Mouse (Mus musculus): ENCODE measurements around the gene Enox1.

Enox1 gene

DNA sequence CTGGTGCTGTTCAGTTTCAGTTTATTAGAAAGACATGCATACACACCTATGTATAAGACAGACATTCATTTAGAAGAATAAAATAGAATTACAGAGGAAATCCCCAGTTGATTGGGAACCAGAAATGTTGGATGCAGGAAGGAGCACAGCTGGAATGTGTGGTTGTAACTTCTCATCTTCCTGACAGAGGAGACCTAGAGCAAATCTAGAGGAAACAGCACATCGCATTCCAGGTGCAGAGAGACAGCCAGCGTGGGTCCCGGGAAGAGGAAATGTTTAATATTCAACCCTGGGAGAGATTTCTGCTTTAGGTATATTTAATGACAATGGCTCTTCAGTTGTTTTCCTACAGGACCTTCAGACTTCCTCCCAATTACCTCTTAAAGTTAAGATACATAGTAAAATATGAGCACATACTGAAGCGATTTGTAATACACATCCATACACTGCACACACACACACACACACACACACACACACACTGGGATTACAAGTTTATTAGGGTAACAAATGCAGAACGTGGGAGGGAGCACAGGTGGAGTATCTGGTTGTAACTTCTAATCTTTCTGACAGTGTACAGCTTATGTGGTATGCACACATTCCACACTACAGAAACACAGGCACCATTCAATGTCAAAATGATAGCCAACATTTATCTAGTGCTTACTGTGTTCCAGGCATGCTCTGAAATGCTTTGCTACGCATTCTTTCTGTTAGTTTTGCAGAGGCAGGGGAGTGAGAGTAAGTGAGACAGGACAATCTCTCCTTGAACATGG is 405.4 kb downstream of the Enox1 start:
- TF ChIP-seq GATA4 (IDR thresholded peaks at IDR 0.05; ENCODE audit: insufficient replicate concordance, low read length), result no peak

DNA sequence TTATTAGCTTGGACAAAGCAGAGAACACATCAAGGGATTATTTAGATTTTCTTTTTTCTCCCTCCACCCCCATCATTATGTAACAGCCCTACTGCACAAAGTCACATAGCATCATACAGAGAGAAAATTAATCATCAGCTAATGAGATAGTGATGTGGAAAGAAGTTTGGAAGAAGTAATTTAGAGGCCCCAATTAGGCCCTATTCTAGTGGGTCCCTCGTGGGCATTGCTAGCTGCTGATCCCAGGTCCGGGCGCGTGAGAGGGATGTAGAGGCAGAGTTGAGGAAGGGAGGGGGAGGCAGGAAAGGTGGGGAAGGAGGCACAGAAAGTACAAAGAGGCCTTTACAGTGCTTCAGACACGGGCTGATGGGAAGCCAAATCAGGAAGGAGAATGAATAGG is 407.4 kb downstream of the Enox1 start:
- no peak for TF ChIP-seq GATA4 (IDR thresholded peaks at IDR 0.05; ENCODE audit: insufficient replicate concordance, low read length)

DNA sequence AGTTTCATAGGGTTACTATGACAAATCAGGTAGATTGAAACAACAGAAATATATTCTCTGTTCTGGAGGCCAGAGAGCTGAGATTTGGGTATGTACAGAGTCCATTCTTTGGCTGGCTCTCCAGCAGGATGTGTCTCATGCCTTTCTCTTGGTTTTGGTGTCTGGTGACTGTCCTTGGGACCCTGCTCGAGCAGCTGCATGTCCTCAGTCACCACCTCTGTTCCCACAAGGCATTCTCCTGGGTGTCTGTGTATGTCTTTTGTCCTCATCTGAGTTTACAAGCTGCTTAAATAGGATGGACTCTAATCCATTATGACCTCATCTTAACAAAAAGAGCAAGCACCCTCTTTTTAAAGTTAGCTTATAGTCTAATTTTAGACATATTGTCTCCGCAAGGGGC is 410.6 kb downstream of the Enox1 start:
- TF ChIP-seq GATA4 (IDR thresholded peaks at IDR 0.05; ENCODE audit: insufficient replicate concordance, low read length), result no peak

DNA sequence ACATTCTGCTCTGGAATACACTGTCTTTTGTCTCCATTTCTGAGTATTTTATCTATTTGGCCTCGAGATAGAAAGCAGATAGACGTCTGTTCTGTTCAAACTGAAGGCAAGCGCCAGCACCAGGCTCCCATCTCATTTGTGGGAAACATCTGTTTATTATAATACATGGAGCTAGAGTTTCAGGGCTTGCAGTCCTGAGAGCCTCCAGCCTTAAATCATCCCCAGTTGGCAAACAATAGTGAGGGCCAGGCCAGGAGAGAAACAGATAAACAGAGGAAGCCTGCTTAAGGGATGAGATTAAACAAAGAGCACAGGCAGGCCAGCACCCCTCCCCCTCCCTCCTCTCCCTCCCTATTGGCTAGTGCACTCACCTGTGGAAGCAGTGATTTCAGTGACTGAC is 417.9 kb downstream of the Enox1 start:
- TF ChIP-seq GATA4 (IDR thresholded peaks at IDR 0.05; ENCODE audit: insufficient replicate concordance, low read length), result no peak

DNA sequence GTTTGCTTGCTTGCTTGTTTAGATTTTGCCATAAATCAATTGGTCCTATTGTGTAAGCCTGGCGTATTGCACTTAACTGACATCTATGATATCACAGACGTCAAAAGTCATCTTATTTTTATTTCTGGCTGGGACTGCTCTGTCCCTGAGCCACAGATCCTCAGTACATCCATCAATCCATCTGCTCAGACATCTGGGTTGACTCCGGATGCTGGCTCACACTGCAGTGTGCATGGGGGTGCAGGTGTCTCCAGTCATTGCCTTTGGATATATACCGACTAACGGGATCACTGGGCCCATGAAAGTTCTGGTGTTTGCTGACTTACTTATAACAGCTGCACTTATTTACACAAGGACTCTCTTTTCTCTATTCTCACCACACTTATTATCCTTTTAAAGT is 419.8 kb downstream of the Enox1 start:
- TF ChIP-seq GATA4 (IDR thresholded peaks at IDR 0.05; ENCODE audit: insufficient replicate concordance, low read length), result no peak

DNA sequence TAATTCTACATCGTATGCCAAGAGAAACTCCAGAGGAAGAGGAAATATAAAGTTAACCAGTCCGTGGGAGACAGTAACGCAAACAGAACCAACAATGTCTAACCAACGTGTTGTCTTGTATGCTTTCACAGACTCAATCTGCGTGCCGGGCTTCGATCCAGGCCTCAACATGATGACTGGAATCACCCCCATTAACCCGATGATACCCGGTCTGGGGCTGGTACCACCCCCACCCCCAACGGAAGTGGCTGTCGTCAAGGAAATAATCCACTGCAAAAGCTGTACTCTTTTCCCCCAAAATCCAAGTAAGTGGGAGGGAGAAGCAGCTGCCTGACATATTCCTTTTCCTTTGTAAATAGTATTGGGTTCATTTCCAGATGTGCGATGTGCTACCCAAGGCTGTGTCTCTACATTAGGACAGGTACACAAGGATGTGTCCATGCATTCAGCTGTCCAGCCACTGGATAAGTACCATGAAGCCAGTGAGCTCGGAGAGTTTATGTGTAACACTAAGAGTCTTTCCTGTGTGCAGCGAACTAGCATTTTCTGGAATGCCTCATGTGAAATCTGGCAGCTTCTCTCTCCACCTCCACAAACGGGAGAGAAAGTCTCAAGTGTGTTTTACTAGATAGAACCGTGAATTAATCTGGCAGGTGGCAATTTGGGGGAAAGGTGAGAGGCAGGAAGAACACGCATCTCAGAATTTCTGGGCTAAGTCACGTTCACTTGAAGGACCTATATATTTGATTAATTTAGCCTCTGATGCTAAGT is 421.1 kb downstream of the Enox1 start:
- TF ChIP-seq GATA4 (IDR thresholded peaks at IDR 0.05; ENCODE audit: insufficient replicate concordance, low read length), result no peak

DNA sequence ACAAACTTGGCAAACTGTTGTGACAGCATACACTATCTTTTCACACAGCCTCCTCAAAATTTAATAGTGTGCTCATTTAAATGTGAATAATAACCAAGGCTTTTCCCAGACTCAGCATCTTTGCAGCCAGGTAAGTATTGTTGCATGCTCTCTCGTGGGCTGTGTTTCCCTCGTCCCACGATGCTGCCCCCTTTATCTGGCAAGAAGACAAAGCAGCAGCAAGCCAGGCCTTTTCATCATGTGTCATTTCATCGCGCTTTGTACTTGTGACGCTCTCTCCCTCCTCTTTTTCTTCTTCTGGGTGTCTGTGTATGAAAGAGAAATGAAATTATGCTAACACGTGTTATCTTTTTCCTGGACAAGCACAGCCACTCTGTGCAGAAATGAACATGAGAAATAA is 421.8 kb downstream of the Enox1 start:
- no peak for TF ChIP-seq GATA4 (IDR thresholded peaks at IDR 0.05; ENCODE audit: insufficient replicate concordance, low read length)

DNA sequence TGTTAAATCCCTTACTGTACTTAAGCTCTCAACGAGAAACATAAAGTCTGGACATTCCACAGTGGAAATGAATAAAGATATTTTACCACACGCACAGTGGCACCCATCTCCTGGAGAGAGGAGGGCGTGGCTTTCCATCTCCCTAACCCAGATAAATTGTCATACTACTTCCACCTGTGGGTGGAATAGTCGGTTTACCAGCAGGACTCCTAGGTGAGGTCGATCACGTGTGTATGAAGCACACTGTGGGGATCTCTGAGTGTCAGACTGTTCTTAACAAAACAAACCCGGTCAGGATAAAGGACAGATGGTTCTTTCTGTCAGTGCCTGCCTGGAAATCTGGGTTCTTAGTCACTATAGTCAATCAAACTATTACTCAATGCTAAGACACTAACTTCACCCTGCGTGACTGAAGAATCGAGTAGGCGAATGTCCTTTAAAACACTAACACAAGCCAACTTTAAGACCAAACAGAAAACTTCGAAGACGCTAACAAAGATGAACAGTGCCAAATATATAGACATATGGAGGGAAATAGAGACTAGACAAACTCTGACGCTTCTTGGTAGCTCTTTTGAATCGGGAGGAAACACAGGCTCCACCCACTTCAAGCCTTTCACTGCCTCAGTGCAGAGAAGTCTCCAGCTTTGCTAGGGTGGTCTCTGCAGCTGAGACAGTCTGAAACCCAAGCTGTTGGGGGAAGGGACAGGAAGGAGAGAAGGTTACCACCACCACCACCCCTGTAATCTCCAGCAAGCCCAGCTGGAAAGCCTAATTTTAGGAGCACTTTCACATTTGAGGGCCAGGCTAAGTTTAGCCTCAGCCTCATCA is 423.8 kb downstream of the Enox1 start:
- TF ChIP-seq GATA4 (IDR thresholded peaks at IDR 0.05; ENCODE audit: insufficient replicate concordance, low read length), result no peak

DNA sequence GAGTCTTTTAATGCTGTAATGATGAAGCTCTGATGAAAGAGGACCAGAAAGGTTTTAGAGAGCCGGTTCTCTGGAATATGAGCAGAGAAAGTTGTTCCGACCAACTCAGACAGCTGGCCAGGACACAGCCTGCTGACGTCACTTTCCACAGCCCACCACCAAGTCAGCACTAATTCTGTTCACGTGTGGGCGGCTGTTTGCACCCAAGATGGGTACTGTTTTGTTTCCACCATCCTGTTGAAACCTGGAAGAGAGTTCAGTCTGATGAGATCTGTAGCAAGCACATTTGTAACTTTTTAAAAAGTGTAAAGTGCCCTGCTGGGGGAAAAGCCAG is 424.3 kb downstream of the Enox1 start:
- TF ChIP-seq GATA4 (IDR thresholded peaks at IDR 0.05; ENCODE audit: insufficient replicate concordance, low read length), result no peak

DNA sequence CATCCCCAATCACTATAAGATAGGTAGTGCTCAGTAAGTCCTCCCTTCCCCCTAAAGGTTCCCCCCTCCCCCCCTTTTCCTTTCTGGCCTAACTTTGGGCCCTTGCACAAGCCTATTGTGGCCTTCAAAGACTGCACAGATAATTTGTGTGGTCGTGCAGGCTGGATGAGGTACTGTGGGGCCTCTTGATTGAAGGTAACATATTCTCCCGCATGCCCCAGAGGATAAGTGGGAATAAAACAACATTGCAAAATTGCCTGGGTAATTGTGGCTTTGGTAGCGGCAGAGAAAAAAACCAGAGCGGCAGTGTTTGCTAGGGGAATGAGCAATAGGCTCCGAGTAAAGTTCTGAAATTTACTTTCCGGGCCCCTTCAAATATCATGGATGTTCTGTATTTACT is 425.1 kb downstream of the Enox1 start:
- TF ChIP-seq GATA4 (IDR thresholded peaks at IDR 0.05; ENCODE audit: insufficient replicate concordance, low read length), result no peak

DNA sequence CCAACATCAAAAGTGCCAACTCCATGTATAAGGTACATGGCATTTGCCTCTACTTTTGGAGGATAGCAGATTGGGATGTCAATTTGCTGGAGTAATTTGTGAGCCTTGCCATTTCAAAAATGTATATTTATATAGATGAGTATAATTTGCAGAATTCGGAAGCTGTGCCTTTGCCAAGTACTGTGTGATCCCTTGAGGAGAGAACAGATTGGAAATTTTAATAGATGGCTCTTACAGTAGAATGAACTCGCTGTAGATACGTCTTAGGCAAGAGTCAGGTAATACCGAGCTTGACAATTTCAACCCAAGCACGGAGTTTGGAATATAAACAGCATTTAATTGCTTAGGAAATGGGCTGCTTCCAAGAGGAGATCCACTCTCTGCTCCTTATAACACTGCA is 427.9 kb downstream of the Enox1 start:
- TF ChIP-seq GATA4 (IDR thresholded peaks at IDR 0.05; ENCODE audit: insufficient replicate concordance, low read length), result no peak

DNA sequence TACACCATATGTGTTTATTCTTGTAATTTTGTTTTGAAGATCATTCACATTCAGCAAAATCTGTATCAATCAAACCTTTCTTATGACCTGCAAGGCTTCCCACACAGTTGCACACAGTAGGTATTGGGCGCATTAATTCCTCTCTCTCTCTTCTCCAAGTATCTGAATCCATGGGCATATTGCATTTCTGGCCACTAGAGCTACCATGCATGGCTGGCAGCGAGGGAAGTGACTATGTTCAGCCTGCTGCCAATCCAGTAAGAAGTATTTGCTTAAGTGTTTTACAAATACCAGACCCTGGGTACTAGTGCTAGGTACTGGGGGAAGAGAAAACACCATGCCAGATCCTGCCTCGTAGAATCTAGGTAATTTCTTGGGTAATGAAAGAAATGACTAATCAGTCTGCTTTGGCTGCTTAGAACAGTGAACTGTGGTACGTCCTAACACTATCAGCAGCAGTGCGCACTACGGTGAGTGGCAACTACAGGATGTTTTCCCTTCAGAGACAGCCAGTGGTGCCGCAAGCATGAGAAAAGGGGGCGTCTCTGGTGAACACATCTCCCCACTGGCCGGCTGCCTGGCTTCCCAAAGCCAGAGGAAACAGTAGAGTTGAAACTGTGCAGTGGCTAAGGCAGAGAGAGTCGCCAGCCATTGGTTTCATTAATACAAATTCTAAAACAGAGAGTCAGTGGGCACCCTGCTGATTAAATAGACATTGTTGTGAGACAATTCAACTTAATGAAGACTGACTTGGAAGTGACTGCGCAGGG is 428.7 kb downstream of the Enox1 start:
- no peak for TF ChIP-seq GATA4 (IDR thresholded peaks at IDR 0.05; ENCODE audit: insufficient replicate concordance, low read length)

DNA sequence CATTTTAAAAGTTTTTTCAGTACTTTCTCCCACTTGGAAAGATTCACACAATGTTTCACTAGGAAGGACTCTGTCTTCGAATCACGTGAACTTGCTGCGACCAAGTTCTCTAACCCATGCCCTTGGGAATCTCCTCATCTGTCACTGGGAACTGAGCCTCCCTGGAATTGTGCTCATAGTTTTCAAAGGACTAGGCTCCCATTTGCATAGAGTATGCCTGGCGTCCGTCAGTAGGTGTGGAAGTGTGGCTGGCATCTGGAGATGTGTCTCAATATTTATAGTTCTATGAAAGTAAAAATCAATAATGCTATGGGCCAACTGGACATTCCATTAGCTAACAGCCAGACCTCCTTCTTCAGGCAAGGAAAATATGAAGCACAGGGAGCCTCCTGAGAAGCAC is 429.5 kb downstream of the Enox1 start:
- TF ChIP-seq GATA4 (IDR thresholded peaks at IDR 0.05; ENCODE audit: insufficient replicate concordance, low read length), result no peak

DNA sequence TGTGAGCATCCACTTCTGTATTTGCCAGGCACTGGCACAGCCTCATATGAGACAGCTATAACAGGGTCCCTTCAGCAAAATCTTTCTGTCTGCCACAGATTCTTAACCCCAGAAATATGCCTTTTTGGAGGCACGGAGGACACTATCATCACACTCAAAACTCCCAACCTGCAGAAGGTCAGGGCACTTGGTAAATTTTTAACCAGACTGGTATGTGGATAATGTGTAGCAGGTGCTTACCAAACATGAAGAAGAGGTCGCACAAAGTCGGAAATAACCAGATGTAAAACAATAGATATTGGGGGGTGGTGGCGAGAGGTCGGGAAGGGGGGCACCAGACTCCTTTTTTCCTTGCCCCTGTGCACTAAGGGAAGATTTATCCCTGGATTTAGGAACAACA is 430.6 kb downstream of the Enox1 start:
- no peak for TF ChIP-seq GATA4 (IDR thresholded peaks at IDR 0.05; ENCODE audit: insufficient replicate concordance, low read length)
